Mouse (Mus musculus) olfactory bulb, adult 2 months (tissue): ENCODE measurements around the gene Neu4.
"Not testable (repeated sequence)": the region's sequence is repeated elsewhere in the genome, so short reads cannot be mapped to it uniquely, and the experiment has no call there.

ENCODE experiments used
- CTCF ChIP-seq: fragments of 200-500 bp; IDR thresholded peaks from 2 replicates; pipeline ENCODE4 v1.5.1; 2012; ENCODE audit warnings: low read depth, mild to moderate bottlenecking, low read length, moderate library complexity; ENCODE audit not compliant: insufficient read depth
- POLR2A ChIP-seq: fragments of 200-500 bp; IDR thresholded peaks from 2 replicates; pipeline ENCODE4 v1.6.1; 2012; ENCODE audit warnings: mild to moderate bottlenecking, low read depth, low read length, moderate library complexity; ENCODE audit not compliant: insufficient read depth

GRCm38 (mm10) chr1:94008826-94009225, 11.4 kb upstream of the Neu4 start:
- TF ChIP-seq CTCF, POLR2A: not testable (repeated sequence)
